Mouse (Mus musculus) right cerebral cortex, postnatal 14 days (tissue): ENCODE measurements around the gene Fn1.

Source experiments
- DNase-seq: peaks from one replicate; pipeline ENCODE4 v3.0.0; 2022

Gene Fn1

DNA sequence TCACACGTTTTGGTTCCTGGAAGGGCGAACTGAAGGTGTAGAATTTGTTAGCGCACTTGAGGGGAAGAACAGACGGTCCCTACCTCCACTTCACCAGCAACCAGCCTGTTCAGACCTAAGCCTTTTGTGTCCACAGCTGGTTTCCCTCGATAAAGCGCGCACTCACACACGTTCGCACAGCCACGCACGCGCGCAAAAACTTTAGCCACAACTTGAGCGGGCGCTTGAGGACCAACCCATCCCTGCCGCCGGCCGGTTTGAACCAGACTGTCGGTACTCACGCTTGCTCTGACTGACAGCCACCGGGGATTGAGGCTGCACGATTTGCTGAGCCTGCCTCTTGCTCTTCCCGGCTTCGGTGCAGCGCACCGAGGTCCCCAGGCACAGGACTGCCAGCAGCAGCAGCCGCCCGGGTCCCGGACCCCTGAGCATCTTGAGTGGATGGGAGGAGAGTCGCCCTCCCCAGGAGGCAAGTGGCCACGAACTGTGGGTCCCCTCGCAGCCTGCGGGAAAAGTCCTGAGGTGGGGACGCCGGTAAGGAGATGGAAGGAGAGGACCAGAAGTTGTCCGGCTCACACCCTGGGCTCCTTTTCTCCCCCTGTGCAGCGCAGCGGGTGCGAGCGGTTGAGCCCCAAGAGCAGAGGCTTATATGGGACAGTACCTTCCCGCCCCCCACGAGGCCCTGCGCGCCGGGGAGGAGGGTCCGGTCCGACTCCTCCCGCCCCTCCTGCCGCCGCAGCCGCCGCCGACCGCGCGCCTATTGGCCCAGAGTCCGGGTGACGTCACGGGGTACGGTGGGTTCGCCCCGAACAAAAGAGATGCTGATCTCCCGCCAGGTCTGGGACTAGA lies at the start of gene Fn1:
Gene Fn1, minus strand, starts transcription at position 650 of the 849 bp plus-strand sequence.
- peak; percentile 62 for DNase-seq

DNA sequence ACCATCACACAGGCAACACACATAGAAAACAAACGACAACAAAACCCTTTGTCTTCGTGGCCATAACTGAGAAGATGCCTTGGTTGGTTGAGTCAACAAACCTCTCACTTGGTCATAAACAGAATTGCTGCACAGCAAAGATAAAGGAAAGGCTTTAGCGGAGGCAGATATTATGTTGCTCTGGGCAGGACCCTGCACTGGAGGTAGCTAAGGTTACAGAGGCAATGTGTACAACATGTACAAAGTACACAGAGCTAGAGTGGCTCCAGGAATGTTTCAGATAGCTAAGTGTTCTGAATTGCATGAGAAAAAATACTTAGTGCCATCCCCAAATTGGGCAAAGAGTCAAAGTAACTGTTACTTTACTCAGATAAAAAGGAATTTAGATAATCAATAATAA lies 43.1 kb upstream of the Fn1 start:
- DNase-seq = no peak

DNA sequence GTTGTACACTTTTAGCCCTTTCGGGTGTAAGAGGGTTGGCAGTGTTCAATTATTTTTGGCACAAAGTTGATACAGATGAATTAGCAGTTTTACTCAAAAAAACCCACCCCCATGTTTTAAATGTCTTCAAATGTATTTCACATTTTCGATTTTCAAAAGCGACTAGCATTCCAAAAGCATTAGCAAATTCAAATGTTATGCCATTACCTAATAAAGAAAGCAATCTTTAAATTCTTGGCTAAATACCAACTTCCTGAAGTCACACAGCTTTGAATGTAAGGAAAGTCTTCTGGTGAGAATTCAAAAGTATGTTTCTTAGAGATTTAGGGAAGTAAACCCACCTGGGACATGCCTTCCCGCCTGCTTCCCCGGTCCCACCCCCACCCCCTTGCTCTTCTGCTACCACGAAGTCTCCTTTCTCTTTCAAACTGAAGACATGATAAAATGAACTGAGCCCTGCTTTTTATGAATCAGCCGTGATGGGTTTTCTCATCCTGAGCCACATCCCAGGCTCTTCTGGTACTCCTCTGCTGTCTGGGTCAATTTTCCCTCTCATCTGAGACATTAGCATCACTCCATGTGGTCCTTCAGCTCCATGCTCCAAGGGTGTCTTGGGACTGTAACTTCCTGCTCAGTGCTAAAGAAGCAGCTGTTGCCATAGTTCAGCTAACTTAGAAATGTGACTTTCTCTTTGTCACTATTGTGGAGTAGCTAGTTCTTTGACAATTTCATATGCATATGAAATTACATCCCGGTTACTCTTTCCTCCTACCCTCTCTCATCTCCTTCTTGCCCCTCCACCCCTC lies 38.7 kb upstream of the Fn1 start:
- no peak for DNase-seq

- no peak for DNase-seq
Measured at GRCm38 (mm10) chr1:71688926-71689303, 35.9 kb upstream of the Fn1 start.

- no peak for DNase-seq
Measured at GRCm38 (mm10) chr1:71688272-71688925, 35.4 kb upstream of the Fn1 start.

DNA sequence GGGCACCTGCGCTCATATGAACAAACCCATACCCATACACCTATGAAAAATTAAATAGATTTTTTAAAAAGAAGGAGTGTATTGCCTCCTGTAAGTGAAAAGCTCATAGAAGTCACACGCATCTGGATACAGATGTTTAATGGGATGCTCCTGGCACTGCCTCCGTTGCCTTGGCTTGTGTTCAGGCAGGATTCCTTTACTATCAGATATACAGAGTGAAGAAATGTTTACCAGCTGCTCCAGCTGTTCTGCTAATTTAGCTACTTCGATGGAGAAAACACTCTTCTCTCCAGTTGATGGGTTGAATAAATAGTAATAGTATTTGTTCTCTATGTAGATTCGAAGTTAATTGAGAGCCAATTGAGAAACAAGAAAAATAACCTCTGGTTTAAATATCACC lies 33.8 kb upstream of the Fn1 start:
- DNase-seq = no peak

DNA sequence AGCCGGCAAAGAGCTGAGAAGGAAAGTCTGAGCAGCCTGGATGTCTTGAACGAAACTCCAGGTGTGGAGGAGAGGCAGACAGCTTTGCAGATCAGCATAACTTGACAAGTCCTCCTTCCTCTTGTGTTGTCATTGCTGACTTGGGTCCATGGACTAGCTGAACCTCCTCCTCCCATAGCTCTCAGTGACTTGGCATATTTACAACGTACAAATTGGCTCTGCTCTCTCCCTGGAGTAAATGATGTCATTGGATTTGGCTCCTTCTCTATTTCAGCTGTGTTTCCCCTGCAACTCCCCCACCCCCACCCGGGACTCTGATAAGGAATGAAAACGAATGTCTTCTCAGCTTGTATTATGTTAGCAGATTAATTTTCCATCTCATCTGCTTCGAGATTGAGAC lies 30.7 kb upstream of the Fn1 start:
- DNase-seq = no peak

GRCm38 (mm10) chr1:71682194-71682715 lies 29.3 kb upstream of the Fn1 start:
- DNase-seq = no peak

GRCm38 (mm10) chr1:71681306-71681705 lies 28.3 kb upstream of the Fn1 start:
- no peak for DNase-seq

DNA sequence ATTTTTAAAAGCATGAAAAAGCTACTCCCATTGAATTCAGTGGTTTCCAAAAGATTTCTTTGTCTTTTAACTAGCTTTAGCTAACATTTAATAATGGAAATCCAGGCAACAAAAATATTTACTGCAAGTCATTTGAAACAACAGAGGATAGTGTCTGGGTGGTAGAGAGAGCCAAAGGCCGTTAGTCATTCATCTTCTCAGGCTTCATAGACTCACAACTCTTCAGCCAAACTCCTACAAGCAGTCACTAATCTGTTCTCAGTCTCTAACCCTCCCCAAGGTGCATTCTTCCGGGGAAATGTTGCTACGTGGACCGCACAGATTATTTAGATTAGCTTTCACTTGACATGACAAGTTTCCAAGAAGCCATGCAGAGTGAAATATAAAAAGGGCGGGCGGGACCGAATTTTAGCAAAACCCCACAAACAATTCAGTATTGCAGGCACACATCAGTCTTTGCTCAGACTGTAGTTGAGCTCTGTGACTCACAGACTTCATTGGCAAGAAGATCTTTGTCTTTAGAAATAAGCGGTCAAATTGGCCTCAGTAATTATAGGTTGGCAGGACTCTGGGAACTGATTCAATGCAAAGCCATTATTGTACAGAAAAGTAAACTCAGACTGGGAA lies 27.2 kb upstream of the Fn1 start:
- no peak for DNase-seq

- no peak for DNase-seq
Measured at GRCm38 (mm10) chr1:71675420-71675819, 22.4 kb upstream of the Fn1 start.

- DNase-seq = no peak
Measured at GRCm38 (mm10) chr1:71674274-71674673, 21.3 kb upstream of the Fn1 start.

DNA sequence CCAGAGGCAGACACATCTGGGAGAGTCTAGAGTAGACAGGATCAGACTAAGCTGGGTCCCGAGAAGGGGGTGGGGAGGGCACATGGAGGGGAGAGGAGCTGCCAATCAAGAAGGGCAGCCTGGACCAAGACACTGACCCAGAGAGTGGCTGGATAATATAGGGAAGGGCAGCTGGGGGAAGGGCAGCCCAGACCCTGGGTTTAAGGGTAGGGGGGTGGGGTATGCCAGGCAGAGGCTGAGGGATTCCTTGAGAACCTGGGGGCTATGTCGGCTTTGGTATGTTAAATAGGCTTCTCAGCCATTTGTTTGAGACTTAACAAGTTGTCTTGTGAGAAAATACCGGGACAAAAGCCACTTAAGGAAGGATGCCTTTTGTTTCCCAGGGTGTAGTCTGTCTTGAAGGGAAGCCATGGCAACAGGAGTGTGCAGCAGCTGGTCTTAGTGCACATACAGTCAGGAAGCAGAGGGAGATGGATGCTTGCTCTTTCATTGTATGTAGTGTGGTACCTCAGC lies 20.5 kb upstream of the Fn1 start:
- no peak for DNase-seq

- DNase-seq = no peak
Measured at GRCm38 (mm10) chr1:71672346-71672745, 19.3 kb upstream of the Fn1 start.

GRCm38 (mm10) chr1:71663242-71663641 lies 10.2 kb upstream of the Fn1 start:
- no peak for DNase-seq

- no peak for DNase-seq
Measured at GRCm38 (mm10) chr1:71658632-71659031, 5.6 kb upstream of the Fn1 start.

DNA sequence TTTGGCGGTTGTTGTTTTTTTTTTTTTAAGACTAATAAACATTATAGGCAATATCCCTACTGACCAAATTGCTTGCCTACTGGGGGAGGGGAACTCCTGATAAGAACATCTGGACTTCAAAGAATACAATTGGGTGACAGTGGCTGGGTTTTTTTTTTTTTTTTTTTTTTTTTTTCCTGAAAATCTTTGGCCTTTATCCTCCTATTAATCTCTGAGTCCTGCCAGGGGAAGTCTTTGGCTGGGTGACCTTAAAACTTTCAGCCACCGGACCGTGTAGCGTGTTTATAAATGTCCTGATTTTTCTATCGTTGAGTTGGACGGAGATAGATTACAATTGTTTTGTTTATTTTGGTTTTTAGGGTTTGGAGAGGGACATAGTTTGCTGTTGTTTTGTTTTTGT lies 3.3 kb upstream of the Fn1 start:
- DNase-seq = no peak

DNA sequence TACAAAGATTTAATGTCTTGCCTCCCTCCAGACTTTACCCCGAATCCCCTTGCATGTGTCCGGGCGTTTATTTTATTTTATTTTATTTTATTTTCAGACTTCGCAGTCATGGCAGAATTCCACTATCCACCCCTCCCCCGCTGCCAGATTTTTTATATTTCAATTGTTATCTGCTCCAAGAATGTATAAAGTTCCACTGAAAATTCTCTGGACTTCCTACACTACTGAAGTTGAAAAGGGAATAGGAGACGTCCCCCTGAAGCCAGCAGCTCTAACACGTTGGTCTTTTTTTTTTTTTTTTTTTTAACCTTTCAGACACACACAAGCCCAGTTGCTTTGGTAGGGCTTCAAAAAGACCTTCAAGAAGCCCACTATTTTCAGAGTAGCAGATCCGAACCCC lies 1.2 kb upstream of the Fn1 start:
- DNase-seq = no peak

DNA sequence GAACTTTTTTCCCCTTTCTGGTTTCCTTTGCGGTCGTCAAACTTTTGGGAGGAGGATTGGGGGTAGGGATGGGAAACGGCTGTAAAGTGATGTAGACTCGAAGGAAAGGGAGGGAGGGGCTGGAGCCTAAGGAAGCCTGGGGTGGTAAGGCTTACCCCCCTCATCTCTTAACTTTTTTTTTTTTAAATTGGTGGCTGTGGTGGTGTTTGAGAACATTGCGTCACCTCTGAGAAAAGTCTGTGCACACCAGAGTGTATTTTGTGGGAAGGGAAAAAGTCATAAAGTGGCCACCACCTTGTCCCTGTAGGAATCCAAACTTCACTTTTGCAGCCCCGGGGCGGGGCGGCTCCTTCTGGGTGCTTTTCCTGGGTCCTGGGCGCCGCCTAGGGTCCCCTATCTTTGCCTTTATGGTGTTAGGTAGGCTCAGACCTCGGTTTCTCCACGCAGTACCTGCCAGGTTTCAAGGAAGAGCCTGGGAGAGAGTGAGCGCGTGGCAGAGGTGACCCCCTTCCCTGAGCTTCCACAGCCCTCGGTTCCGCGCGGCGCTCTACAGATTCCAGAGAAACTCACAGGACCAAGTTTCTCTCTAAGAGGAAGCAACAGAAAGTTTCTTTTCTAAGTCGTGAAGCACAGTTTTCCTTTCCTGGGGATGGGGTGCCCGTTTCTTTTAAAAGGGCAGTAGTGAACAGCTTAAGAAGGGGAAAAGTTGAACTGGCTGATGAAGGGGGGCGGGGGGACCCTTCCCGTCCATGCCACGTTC lies 580 bp upstream of the Fn1 start:
- no peak for DNase-seq

- no peak for DNase-seq
Measured at GRCm38 (mm10) chr1:71651828-71652227, 1.2 kb downstream of the Fn1 start.

- DNase-seq = no peak
Measured at GRCm38 (mm10) chr1:71651315-71651714, 1.7 kb downstream of the Fn1 start.

GRCm38 (mm10) chr1:71650741-71651140 lies 2.3 kb downstream of the Fn1 start:
- no peak for DNase-seq
